Mouse (Mus musculus) intestine, embryonic 16.5 days (tissue): ENCODE results near the gene Tnfrsf22. TPM values are rescaled to one million over a fixed set of nuclear protein-coding genes. Genes with fewer than 3 reads are reported as not detected.

Source experiments
- ATAC-seq: fragments of 200-750 bp; cut with Nextera tagmentation; 2 replicates; pipeline ENCODE4 v1.8.0; 2017; ENCODE audit warnings: moderate TSS enrichment, moderate library complexity
- H3K27ac ChIP-seq: fragments of 300-500 bp; sonication (generic); 2 replicates; pipeline ENCODE4 v1.5.1; 2014; ENCODE audit warnings: mild to moderate bottlenecking, low read length
- H3K27me3 ChIP-seq: fragments of 300-500 bp; sonication (generic); replicated peaks from 2 replicates; pipeline ENCODE4 v1.6.1; 2014; ENCODE audit warnings: low read length, control low read depth, mixed read lengths; ENCODE audit not compliant: control insufficient read depth, insufficient read depth
- H3K36me3 ChIP-seq: fragments of 300-500 bp; sonication (generic); 2 replicates; pipeline ENCODE4 v1.6.1; 2014; ENCODE audit warnings: low read length, control low read depth; ENCODE audit not compliant: control insufficient read depth, insufficient read depth
- H3K4me1 ChIP-seq: fragments of 300-500 bp; sonication (generic); 2 replicates; pipeline ENCODE4 v1.6.1; 2014; ENCODE audit warnings: low read length, control low read depth, mixed read lengths; ENCODE audit not compliant: control insufficient read depth, insufficient read depth
- H3K4me2 ChIP-seq: fragments of 300-500 bp; sonication (generic); 2 replicates; pipeline ENCODE4 v1.6.1; 2014; ENCODE audit warnings: low read depth, low read length, control low read depth
- H3K4me3 ChIP-seq: fragments of 300-500 bp; sonication (generic); 2 replicates; pipeline ENCODE4 v1.5.1; 2014; ENCODE audit warnings: mild to moderate bottlenecking, low read length
- H3K9ac ChIP-seq: fragments of 300-500 bp; sonication (generic); 2 replicates; pipeline ENCODE4 v1.6.1; 2014; ENCODE audit warnings: low read depth, low read length
- H3K9me3 ChIP-seq: fragments of 300-500 bp; sonication (generic); 2 replicates; pipeline ENCODE4 v1.6.1; 2016; ENCODE audit warnings: low read length, control low read depth; ENCODE audit not compliant: control insufficient read depth
- WGBS: fragments of 180-500 bp; shearing (Covaris S2); extraction: QIAGEN DNeasy Blood & Tissue Kit; methylation state at CpG from one replicate; pipeline ENCODE4 v1.1.7; 2014; 5-methylcytosine and 5-hydroxymethylcytosine counted together
- polyA plus RNA-seq: library from polyadenylated mRNA; unstranded; fragments of >200 nt; fragmentation: Nextera tagmentation; extraction: Ambion mirVana; gene quantifications from 2 replicates; pipeline ENCODE4 v1.2.1, GENCODE M21; 2015

The Tnfrsf22 gene
- polyA plus RNA-seq, 1 experiment from 2014 or later = 4.5 TPM

DNA sequence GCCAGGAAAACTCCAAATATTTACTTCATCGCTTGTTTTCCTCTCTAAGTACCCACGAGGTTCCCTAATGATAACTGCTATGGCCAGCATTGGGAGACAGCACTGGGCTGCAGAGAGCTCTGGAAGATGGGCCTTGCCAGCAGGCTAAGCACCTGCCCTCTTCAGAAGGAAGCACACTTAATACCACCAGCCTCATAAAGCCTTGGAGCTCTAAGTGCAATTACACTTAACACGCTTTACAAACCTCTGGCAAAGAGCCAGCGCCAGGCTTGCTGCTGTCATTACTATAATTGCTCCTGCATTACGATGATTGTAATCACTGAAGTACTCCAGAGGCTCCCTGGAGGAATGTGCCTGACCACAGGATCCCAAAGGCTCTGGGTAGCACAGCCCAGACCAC, 54.6 kb downstream of the Tnfrsf22 start:
- peak; percentile 66 for ATAC-seq
- Histone ChIP-seq H3K4me1 (peaks cover 23% of the 10 kb centered on the region), H3K36me3 (no peaks in the 10 kb centered on the region; the same call in 1 of the 2 replicates), H3K4me3 (no peak overlapping the region), H3K9ac (no peak overlapping the region), H3K27me3 (no peaks in the 10 kb centered on the region), H3K4me2 (no peak overlapping the region), H3K27ac (no peak overlapping the region), H3K9me3 (no peaks in the 10 kb centered on the region)
- 38% methylated on average over 5 of the region's 5 CpGs for WGBS

DNA sequence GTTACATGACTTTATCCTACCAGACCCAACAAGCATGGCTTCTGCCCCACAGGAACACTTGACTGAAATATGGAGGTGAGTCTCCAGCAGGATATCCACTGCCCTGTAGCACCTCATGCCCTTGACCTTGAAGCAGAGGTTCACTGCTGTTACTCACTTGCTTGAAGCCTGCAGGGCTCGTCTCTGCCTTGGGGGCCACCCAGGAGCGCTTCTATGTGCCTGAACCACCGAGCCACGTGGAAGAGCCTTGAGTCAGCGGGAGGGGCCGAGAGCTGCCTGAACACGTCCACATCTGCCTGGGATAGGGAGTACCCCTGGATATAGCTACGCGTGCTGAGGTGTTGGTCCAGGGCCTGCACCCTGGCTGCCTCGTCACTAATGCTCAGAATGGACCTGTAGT, 57.2 kb downstream of the Tnfrsf22 start:
- no peak overlapping the region for H3K4me2 ChIP-seq
- no peaks in the 10 kb centered on the region for H3K9me3 ChIP-seq
- no peaks in the 10 kb centered on the region for H3K27me3 ChIP-seq
- 95% methylated on average over 10 of the region's 10 CpGs for WGBS
- H3K4me3 ChIP-seq = no peak overlapping the region
- no peak for ATAC-seq
- H3K27ac ChIP-seq = no peak overlapping the region
- peaks cover 11% of the 10 kb centered on the region for H3K4me1 ChIP-seq
- no peak overlapping the region for H3K9ac ChIP-seq
- H3K36me3 ChIP-seq = peaks cover 12% of the 10 kb centered on the region; the same call in 1 of the 2 replicates

DNA sequence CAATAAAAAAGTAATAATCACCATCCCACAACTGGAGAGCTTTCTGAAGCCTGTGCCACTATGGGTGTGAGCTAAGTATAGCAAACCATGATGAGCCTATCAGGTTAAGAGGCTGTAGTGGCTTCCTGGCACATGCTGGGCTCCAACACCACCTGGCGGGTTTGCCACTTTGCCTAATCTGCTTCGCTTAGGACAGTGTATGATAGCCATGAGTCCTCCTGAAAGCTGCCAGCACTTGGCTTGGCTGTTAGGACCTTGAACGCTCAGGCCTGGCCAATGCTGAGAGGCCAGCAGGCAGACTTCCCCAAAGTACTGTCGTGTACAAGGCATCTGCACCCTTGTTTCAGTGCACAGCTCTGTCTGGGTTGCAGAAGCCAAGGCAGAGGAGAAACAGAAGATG, 61.5 kb downstream of the Tnfrsf22 start:
- Histone ChIP-seq H3K4me1 (no peaks in the 10 kb centered on the region), H3K36me3 (peaks cover 25% of the 10 kb centered on the region), H3K9ac (no peak overlapping the region), H3K4me3 (no peak overlapping the region), H3K4me2 (no peak overlapping the region), H3K27me3 (no peaks in the 10 kb centered on the region), H3K9me3 (no peaks in the 10 kb centered on the region), H3K27ac (no peak overlapping the region)
- 88% methylated on average over 4 of the region's 4 CpGs for WGBS
- no peak for ATAC-seq

DNA sequence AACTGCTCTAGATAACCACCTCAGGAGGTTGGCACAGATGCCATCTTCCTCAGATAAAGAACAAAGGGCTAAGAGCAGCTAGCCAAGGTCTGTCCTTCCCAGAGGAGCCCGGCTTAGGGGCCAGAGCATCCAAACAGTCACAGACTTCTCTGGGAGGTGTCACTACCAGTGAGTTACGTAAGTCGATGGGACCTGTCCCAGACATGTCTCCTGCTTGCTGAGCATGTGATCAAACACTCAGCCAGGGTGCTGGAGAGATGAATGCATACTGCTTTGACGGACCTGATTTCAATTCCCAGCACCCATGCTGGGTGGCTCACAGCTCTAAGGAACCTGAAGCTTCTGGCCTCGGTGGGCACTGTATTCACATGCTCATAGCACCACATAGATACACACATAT, 61.9 kb downstream of the Tnfrsf22 start:
- ATAC-seq = no peak
- H3K27me3 ChIP-seq = no peaks in the 10 kb centered on the region
- H3K36me3 ChIP-seq = peaks cover 25% of the 10 kb centered on the region
- H3K27ac ChIP-seq = no peak overlapping the region
- no peaks in the 10 kb centered on the region for H3K4me1 ChIP-seq
- no peak overlapping the region for H3K4me3 ChIP-seq
- no peak overlapping the region for H3K9ac ChIP-seq
- H3K9me3 ChIP-seq = no peaks in the 10 kb centered on the region
- no peak overlapping the region for H3K4me2 ChIP-seq
- WGBS = 85% methylated on average over 5 of the region's 5 CpGs

Other genes with a start within 250 kb of the Tnfrsf22 start
- gene Cdkn1c, start 188.6 kb downstream of the Tnfrsf22 start, polyA plus RNA-seq = 522 and 653 TPM in 2 replicates
- gene Slc22a18, start 175.9 kb downstream of the Tnfrsf22 start, polyA plus RNA-seq = 18.2 and 22.7 TPM in 2 replicates
- 11.7 and 16.1 TPM in 2 replicates for gene Phlda2, start 146.5 kb downstream of the Tnfrsf22 start, polyA plus RNA-seq
- 175 and 192 TPM in 2 replicates for gene Nap1l4, start 100.6 kb downstream of the Tnfrsf22 start, polyA plus RNA-seq
- gene Cars, start 49.6 kb downstream of the Tnfrsf22 start, polyA plus RNA-seq = 56.4 and 62.8 TPM in 2 replicates
- 0.27 and 0.33 TPM in 2 replicates for gene Tnfrsf26, start 20.9 kb downstream of the Tnfrsf22 start, polyA plus RNA-seq
- 1.2 and 1.4 TPM in 2 replicates for gene Tnfrsf23, start 36.2 kb upstream of the Tnfrsf22 start, polyA plus RNA-seq
- 26.4 and 29.0 TPM in 2 replicates for gene Osbpl5, start 107.3 kb upstream of the Tnfrsf22 start, polyA plus RNA-seq
- not detected in 2 replicates for gene Mrgprg, start 117.3 kb upstream of the Tnfrsf22 start, polyA plus RNA-seq
- gene Mrgpre, start 134.8 kb upstream of the Tnfrsf22 start, polyA plus RNA-seq = 1.4 and 1.5 TPM in 2 replicates
- 25.4 and 29.4 TPM in 2 replicates for gene Nadsyn1, start 173.2 kb upstream of the Tnfrsf22 start, polyA plus RNA-seq
- gene Dhcr7, start 173.5 kb upstream of the Tnfrsf22 start, polyA plus RNA-seq = 98.0 and 105 TPM in 2 replicates
- gene Gm498, start 217.2 kb upstream of the Tnfrsf22 start, polyA plus RNA-seq = not detected in 2 replicates